Mouse (Mus musculus) embryonic fibroblast, embryonic 13.5 days (primary cell): ENCODE data around the gene Ell2. TPM values are rescaled to one million over a fixed set of nuclear protein-coding genes. Genes with fewer than 3 reads are reported as not detected.

Experiments
- H3K27ac ChIP-seq: 2 replicates; pipeline ENCODE4 v1.5.1; 2012; ENCODE audit warnings: low read length, control low read depth, inconsistent platforms; ENCODE audit not compliant: insufficient read depth
- H3K4me1 ChIP-seq: 2 replicates; pipeline ENCODE4 v1.6.1; 2011; ENCODE audit warnings: low read length; ENCODE audit not compliant: control insufficient read depth, insufficient read depth
- H3K4me3 ChIP-seq: 2 replicates; pipeline ENCODE4 v1.5.1; 2011; ENCODE audit warnings: mild to moderate bottlenecking, control low read depth, low read length; ENCODE audit not compliant: insufficient read depth
- CTCF ChIP-seq: IDR thresholded peaks from 2 replicates; pipeline ENCODE4 v1.5.1; 2011; ENCODE audit warnings: mild to moderate bottlenecking, control low read depth, low read length, moderate library complexity, borderline replicate concordance; ENCODE audit not compliant: insufficient read depth
- POLR2A ChIP-seq: IDR thresholded peaks from 2 replicates; pipeline ENCODE4 v1.6.1; 2011; ENCODE audit warnings: low read depth, mild to moderate bottlenecking, control low read depth, low read length, moderate library complexity
- polyA plus RNA-seq: library from polyadenylated mRNA; stranded (reverse); fragments of >200 nt; gene quantifications from 2 replicates; pipeline ENCODE4 v1.2.4, GENCODE M21; 2011; ENCODE audit warnings: low read depth; ENCODE audit not compliant: missing spikeins, insufficient read length

Gene Ell2
- polyA plus RNA-seq, 1 experiment: 67.4 TPM

GRCm38 (mm10) chr13:75729834-75730233 lies 23.3 kb downstream of the Ell2 start:
- TF ChIP-seq CTCF (no peak), POLR2A (no peak)
- Histone ChIP-seq H3K4me3 (no peak overlapping the region), H3K4me1 (peaks cover 3% of the 10 kb centered on the region), H3K27ac (no peak overlapping the region)

GRCm38 (mm10) chr13:75730717-75731116 lies 24.2 kb downstream of the Ell2 start:
- H3K4me3 ChIP-seq: no peak overlapping the region
- H3K27ac ChIP-seq: no peak overlapping the region
- TF ChIP-seq CTCF (no peak), POLR2A (no peak)
- H3K4me1 ChIP-seq: peaks cover 3% of the 10 kb centered on the region

GRCm38 (mm10) chr13:75733594-75734161 lies 27.1 kb downstream of the Ell2 start:
- no peak for TF ChIP-seq CTCF
- TF ChIP-seq POLR2A: no peak
- H3K4me1 ChIP-seq: peaks cover 5% of the 10 kb centered on the region; the same call in 1 of the 2 replicates
- H3K4me3 ChIP-seq: no peak overlapping the region
- H3K27ac ChIP-seq: no peak overlapping the region

GRCm38 (mm10) chr13:75734231-75734630 lies 27.7 kb downstream of the Ell2 start:
- Histone ChIP-seq H3K4me1 (peaks cover 9% of the 10 kb centered on the region; the same call in 1 of the 2 replicates), H3K4me3 (no peak overlapping the region), H3K27ac (no peak overlapping the region)
- TF ChIP-seq POLR2A: no peak

GRCm38 (mm10) chr13:75735606-75736005 lies 29.0 kb downstream of the Ell2 start:
- H3K4me3 ChIP-seq: no peak overlapping the region
- no peak for TF ChIP-seq POLR2A
- TF ChIP-seq CTCF: no peak
- peaks cover 12% of the 10 kb centered on the region; the same call in 1 of the 2 replicates for H3K4me1 ChIP-seq
- no peak overlapping the region for H3K27ac ChIP-seq

- H3K4me1 ChIP-seq: peaks cover 10% of the 10 kb centered on the region
- no peak overlapping the region for H3K4me3 ChIP-seq
- no peak overlapping the region for H3K27ac ChIP-seq
- TF ChIP-seq POLR2A (no peak), CTCF (no peak)
These were observed 31.4 kb downstream of the Ell2 start for GRCm38 (mm10) chr13:75737991-75738390.

- H3K4me3 ChIP-seq: no peak overlapping the region
- peak overlapping the region; percentile 61; the same call in 1 of the 2 replicates for H3K27ac ChIP-seq
- peaks cover 10% of the 10 kb centered on the region for H3K4me1 ChIP-seq
- TF ChIP-seq CTCF: no peak
- TF ChIP-seq POLR2A: no peak
These were observed 32.0 kb downstream of the Ell2 start for GRCm38 (mm10) chr13:75738536-75738935.

- Histone ChIP-seq H3K4me3 (no peak overlapping the region), H3K27ac (peak overlapping the region; percentile 61), H3K4me1 (peaks cover 10% of the 10 kb centered on the region)
- TF ChIP-seq POLR2A: no peak
These were observed 32.4 kb downstream of the Ell2 start for GRCm38 (mm10) chr13:75738957-75739356.

GRCm38 (mm10) chr13:75740018-75740417 lies 33.5 kb downstream of the Ell2 start:
- Histone ChIP-seq H3K4me1 (peaks cover 10% of the 10 kb centered on the region), H3K4me3 (no peak overlapping the region), H3K27ac (peak overlapping the region; percentile 71)
- no peak for TF ChIP-seq POLR2A

GRCm38 (mm10) chr13:75741119-75741518 lies 34.6 kb downstream of the Ell2 start:
- Histone ChIP-seq H3K4me1 (peaks cover 10% of the 10 kb centered on the region), H3K27ac (no peak overlapping the region), H3K4me3 (no peak overlapping the region)
- TF ChIP-seq POLR2A (no peak), CTCF (no peak)
